Mouse (Mus musculus): ENCODE measurements at regions not wholly inside any gene's neighbourhood (a gene's known extent, or its start where the extent isn't known, plus 50 kb on each side); places are given as distances from the start of the nearest gene placed in this dataset.
A peak's percentile ranks its signal among the peaks of the same experiment; 100 is the strongest.
"Not testable (repeated sequence)": the region's sequence is repeated elsewhere in the genome, so short reads cannot be mapped to it uniquely, and the experiment has no call there.

DNA sequence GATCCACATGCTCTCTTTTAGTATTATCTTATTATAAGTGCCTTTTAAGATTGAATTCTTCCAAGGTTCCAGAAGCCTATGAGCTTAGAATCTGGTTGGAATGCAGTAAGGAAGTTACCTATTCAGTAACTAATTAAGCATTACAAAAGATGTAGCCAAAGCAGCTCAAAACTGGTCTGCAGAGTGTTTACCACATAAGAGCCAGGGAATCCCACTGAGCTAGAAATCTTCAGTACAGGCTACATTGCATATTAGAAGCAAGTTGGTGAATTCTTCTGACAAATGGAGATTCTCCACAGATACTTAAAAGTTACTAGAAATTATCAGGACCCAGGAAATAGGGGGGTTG, 655.9 kb downstream of the Crisp4 start:
- H3K36me3 ChIP-seq (replicated peaks in 1 of 2; ENCODE audit: control insufficient read depth in 1 of 2, insufficient read depth in 1 of 2, low read length in 1 of 2); H3K4me2 ChIP-seq (ENCODE audit: insufficient read depth, low read depth, poor library complexity, severe bottlenecking); H3K27me3 ChIP-seq (replicated peaks); in situ Hi-C loops (cut with MboI; ENCODE audit: low pct_ligation_motif_present, low pct_unique_long_range_greater_than_20kb, low sequenced_read_pairs); H3K9ac ChIP-seq (ENCODE audit: insufficient read depth, low read depth); H3K4me1 ChIP-seq (ENCODE audit: control insufficient read depth in 1 of 2, insufficient read depth in 2 of 2); DNase-seq (ENCODE audit: extremely low read depth); H3K9me3 ChIP-seq (replicated peaks; ENCODE audit: low read length); H3K79me2 ChIP-seq (replicated peaks; ENCODE audit: control insufficient read depth, extremely low read depth, insufficient read depth, poor library complexity, severe bottlenecking); H3K4me3 ChIP-seq (replicated peaks in 1 of 3; ENCODE audit: low read depth in 2 of 3, low read length in 2 of 3, poor library complexity in 1 of 3); H3K27ac ChIP-seq (ENCODE audit: insufficient read depth, low read depth); dilution Hi-C loops (cut with MboI; ENCODE audit: extremely low pct_ligation_motif_present, extremely low pct_unique_long_range_greater_than_20kb, low sequenced_read_pairs): not testable (repeated sequence)

DNA sequence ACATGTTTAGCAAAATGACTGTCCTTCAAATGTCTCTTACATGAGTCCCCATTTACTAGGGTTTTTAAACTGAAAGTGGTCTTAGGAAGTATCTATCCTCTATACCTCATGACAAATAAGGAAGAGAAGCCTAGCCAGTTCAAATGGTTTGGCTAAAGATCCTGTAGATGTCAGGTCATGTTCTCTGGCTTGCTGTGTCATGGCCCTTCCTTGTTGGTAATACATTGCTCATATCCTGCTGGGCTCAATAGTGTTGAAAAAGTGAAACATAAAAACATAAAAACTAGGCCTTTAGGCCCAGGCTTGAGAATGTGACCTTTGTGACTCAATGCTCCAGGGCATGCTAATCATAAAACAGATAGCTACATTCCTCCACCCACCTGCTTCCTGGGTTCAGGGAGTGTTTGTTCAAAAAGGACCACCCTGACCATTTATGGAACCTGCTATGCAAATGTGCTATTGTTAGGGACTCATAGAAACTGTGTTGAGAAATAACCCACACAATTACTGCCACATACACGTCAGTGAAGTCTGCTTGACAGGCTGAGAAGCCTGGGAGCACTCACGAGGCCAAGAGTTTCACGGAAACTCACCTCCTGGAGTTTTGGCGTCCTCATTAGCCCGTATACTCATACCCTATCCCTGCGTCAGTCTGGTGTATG, 656.4 kb downstream of the Crisp4 start:
- peak; percentile 4 for DNase-seq (ENCODE audit: extremely low read depth)
- H3K79me2 ChIP-seq (replicated peaks; ENCODE audit: control insufficient read depth, extremely low read depth, insufficient read depth, poor library complexity, severe bottlenecking); H3K9ac ChIP-seq (ENCODE audit: insufficient read depth, low read depth); H3K4me2 ChIP-seq (ENCODE audit: insufficient read depth, low read depth, poor library complexity, severe bottlenecking); H3K4me1 ChIP-seq (ENCODE audit: control insufficient read depth in 1 of 2, insufficient read depth in 2 of 2); dilution Hi-C loops (cut with MboI; ENCODE audit: extremely low pct_ligation_motif_present, extremely low pct_unique_long_range_greater_than_20kb, low sequenced_read_pairs); H3K36me3 ChIP-seq (replicated peaks in 1 of 2; ENCODE audit: control insufficient read depth in 1 of 2, insufficient read depth in 1 of 2, low read length in 1 of 2); in situ Hi-C loops (cut with MboI; ENCODE audit: low pct_ligation_motif_present, low pct_unique_long_range_greater_than_20kb, low sequenced_read_pairs); H3K9me3 ChIP-seq (replicated peaks; ENCODE audit: low read length); H3K27me3 ChIP-seq (replicated peaks); H3K27ac ChIP-seq (ENCODE audit: insufficient read depth, low read depth); H3K4me3 ChIP-seq (replicated peaks in 1 of 3; ENCODE audit: low read depth in 2 of 3, low read length in 2 of 3, poor library complexity in 1 of 3): not testable (repeated sequence)

DNA sequence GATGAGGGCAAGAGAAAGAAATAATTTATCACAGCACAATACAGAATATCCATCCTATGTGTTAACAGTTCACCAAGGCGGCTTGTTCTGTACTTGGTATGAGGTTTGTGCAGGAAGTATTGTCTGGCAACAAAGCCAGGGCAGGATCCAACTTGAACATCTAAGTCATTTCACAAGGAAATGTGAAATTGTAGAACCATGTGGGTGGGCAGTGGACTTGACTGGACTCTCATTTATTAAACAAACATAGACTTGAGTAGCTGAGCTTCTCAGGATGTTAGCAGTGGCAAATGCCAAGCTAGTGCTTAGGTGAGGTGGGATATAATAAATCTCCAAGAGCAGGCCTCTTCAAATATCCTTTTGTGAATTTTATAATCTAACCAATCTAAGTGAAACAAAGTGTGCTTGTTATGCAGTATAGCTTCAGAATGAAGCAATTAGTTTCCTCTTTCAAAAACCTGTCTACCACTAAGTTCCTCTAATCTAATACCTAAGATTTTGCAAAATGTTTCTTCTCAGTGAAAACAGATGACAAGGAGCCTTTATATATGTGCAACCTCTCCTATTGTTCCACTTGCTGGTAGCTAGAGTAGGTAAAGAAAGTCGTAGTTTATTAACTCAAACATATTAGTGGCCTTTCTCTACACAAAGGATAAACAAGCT, 694.4 kb downstream of the Crisp4 start:
- no peaks in the 10 kb centered on the region for H3K9me3 ChIP-seq (replicated peaks; ENCODE audit: low read length)
- no peaks in the 10 kb centered on the region for H3K27me3 ChIP-seq (replicated peaks)
- H3K9ac ChIP-seq (ENCODE audit: insufficient read depth, low read depth) = no peak overlapping the region
- H3K36me3 ChIP-seq (replicated peaks in 1 of 2; ENCODE audit: control insufficient read depth in 1 of 2, insufficient read depth in 1 of 2, low read length in 1 of 2) = no peaks in the 10 kb centered on the region
- no peak overlapping the region for H3K27ac ChIP-seq (ENCODE audit: insufficient read depth, low read depth)
- TF ChIP-seq PAX5 (IDR thresholded peaks at IDR 0.05; ENCODE audit: low read length) (no peak), HCFC1 (IDR thresholded peaks at IDR 0.05; ENCODE audit: low read depth, low read length) (no peak), SMC3 (IDR thresholded peaks at IDR 0.05; ENCODE audit: low read depth, low read length) (no peak), MAX (IDR thresholded peaks at IDR 0.05; ENCODE audit: low read length) (no peak), ZMIZ1 (IDR thresholded peaks at IDR 0.05; ENCODE audit: low read depth, low read length) (no peak), ZC3H11A (IDR thresholded peaks at IDR 0.05; ENCODE audit: low read depth, low read length) (no peak), USF2 (conservative IDR thresholded peaks at IDR 0.05; ENCODE audit: low read depth, low read length) (no peak), RAD21 (IDR thresholded peaks at IDR 0.05; ENCODE audit: low read depth, low read length) (no peak), MXI1 (IDR thresholded peaks at IDR 0.05; ENCODE audit: low read depth, low read length) (no peak)
- no peak overlapping the region for H3K4me3 ChIP-seq (replicated peaks in 1 of 3; ENCODE audit: low read depth in 2 of 3, low read length in 2 of 3, poor library complexity in 1 of 3)
- in situ Hi-C loops (cut with MboI; ENCODE audit: low pct_ligation_motif_present, low pct_unique_long_range_greater_than_20kb, low sequenced_read_pairs) = no loop called here
- H3K4me2 ChIP-seq (ENCODE audit: insufficient read depth, low read depth, poor library complexity, severe bottlenecking) = no peak overlapping the region
- dilution Hi-C loops (cut with MboI; ENCODE audit: extremely low pct_ligation_motif_present, extremely low pct_unique_long_range_greater_than_20kb, low sequenced_read_pairs) = no loop called here
- no peak for DNase-seq (ENCODE audit: extremely low read depth)
- H3K79me2 ChIP-seq (replicated peaks; ENCODE audit: control insufficient read depth, extremely low read depth, insufficient read depth, poor library complexity, severe bottlenecking) = no peaks in the 10 kb centered on the region
- peaks cover 0 to 3% of the 10 kb centered on the region in 2 experiments; a peak in 1 of 4 replicates for H3K4me1 ChIP-seq (ENCODE audit: control insufficient read depth in 1 of 2, insufficient read depth in 2 of 2)
